In genomic region chr4:47601301-47602070, GRCm38 (mm10) we compare ENCODE assay signal across 18 mouse cellular contexts.
DNase-seq lines count a peak whose midpoint lies in the region; ATAC-seq and TF ChIP-seq lines count a peak whose summit lies in the region.
"Had no signal": no experiment of that assay in that cellular context is flagged by ENCODE, and none has a peak within 500 bp of the region (broad histone marks: within the 10 kb centered on the region; RNA-seq: fewer than 3 reads in every experiment).

No protein-coding gene starts in this region.

- ATAC-seq in kidney, embryonic 14.5 days (ENCODE audit: low FRiP score, low TSS enrichment): no peak
- no peak for ATAC-seq in liver, postnatal 0 days
- ATAC-seq: CD4-positive, CD25-positive, alpha-beta regulatory T cell, adult 4 months; forebrain, embryonic 15.5 days; hindbrain, postnatal 0 days had no signal

- H3K4me3 ChIP-seq in kidney, adult 2 months (ENCODE audit: insufficient read depth, low read depth, low read length): no peak overlapping the region
- no peak overlapping the region for H3K4me3 ChIP-seq in kidney, embryonic 14.5 days (ENCODE audit: low read length)
- H3K4me3 ChIP-seq in liver, postnatal 0 days (ENCODE audit: low read depth, low read length): no peak overlapping the region
- no peak overlapping the region for H3K4me3 ChIP-seq in limb, embryonic 10.5 days
- H3K4me3 ChIP-seq: forebrain, embryonic 15.5 days; heart, embryonic 10.5 days; hindbrain, embryonic 13.5 days; kidney, embryonic 15.5 days had no signal

- H3K4me1 ChIP-seq in kidney, adult 2 months (ENCODE audit: control insufficient read depth, insufficient read depth, low read length): no peaks in the 10 kb centered on the region
- peaks cover 5% of the 10 kb centered on the region for H3K4me1 ChIP-seq in kidney, embryonic 14.5 days (ENCODE audit: control insufficient read depth, insufficient read depth, low read length)
- H3K4me1 ChIP-seq in liver, postnatal 0 days (ENCODE audit: insufficient read depth): no peaks in the 10 kb centered on the region
- peaks cover 20% of the 10 kb centered on the region for H3K4me1 ChIP-seq in limb, embryonic 10.5 days

- H3K9ac ChIP-seq in kidney, embryonic 14.5 days (ENCODE audit: low read depth, low read length): no peak overlapping the region
- no peak overlapping the region for H3K9ac ChIP-seq in liver, postnatal 0 days (replicated peaks)
- H3K9ac ChIP-seq: forebrain, embryonic 15.5 days; hindbrain, embryonic 13.5 days; kidney, embryonic 15.5 days had no signal

- H3K27ac ChIP-seq in kidney, adult 2 months (ENCODE audit: insufficient read depth, low read depth, low read length): no peak overlapping the region
- H3K27ac ChIP-seq in kidney, embryonic 14.5 days (ENCODE audit: low read depth, low read length): no peak overlapping the region
- H3K27ac ChIP-seq in liver, postnatal 0 days (ENCODE audit: low read depth): no peak overlapping the region
- H3K27ac ChIP-seq in limb, embryonic 10.5 days: no peak overlapping the region
- H3K27ac ChIP-seq: forebrain, embryonic 15.5 days; hindbrain, embryonic 13.5 days; hindbrain, postnatal 0 days; kidney, embryonic 15.5 days had no signal

- no peak for TF ChIP-seq CTCF in kidney, adult 2 months (conservative IDR thresholded peaks at IDR 0.05; ENCODE audit: insufficient read depth, insufficient read length, low read depth, low read length)
- no peak for TF ChIP-seq CTCF in liver, postnatal 0 days (IDR thresholded peaks at IDR 0.05; ENCODE audit: low read depth)

- no peak for TF ChIP-seq POLR2A in kidney, adult 2 months (IDR thresholded peaks at IDR 0.05; ENCODE audit: low read depth, low read length)

- no peak overlapping the region for H3K4me2 ChIP-seq in kidney, embryonic 14.5 days (replicated peaks; ENCODE audit: low read depth, low read length)
- H3K4me2 ChIP-seq in liver, postnatal 0 days (ENCODE audit: low read depth, low read length): no peak overlapping the region
- H3K4me2 ChIP-seq: forebrain, embryonic 15.5 days; hindbrain, embryonic 13.5 days; kidney, embryonic 15.5 days had no signal

- H3K9me3 ChIP-seq in kidney, embryonic 14.5 days (ENCODE audit: control insufficient read depth, low read length): no peaks in the 10 kb centered on the region
- no peaks in the 10 kb centered on the region for H3K9me3 ChIP-seq in liver, postnatal 0 days (ENCODE audit: low read length)
- no peaks in the 10 kb centered on the region for H3K9me3 ChIP-seq in limb, embryonic 10.5 days (replicated peaks)
- H3K9me3 ChIP-seq: forebrain, embryonic 15.5 days; heart, embryonic 10.5 days; hindbrain, embryonic 13.5 days; kidney, embryonic 15.5 days had no signal

- intact Hi-C loops in gastrocnemius, postnatal 14 days (cut with DNase I; ENCODE audit: low total_unique reads): no loop called here

- H3K36me3 ChIP-seq in kidney, adult 2 months (ENCODE audit: control insufficient read depth, insufficient read depth, low read length): no peaks in the 10 kb centered on the region
- no peaks in the 10 kb centered on the region for H3K36me3 ChIP-seq in kidney, embryonic 14.5 days (ENCODE audit: control insufficient read depth, insufficient read depth, low read length)
- H3K36me3 ChIP-seq in liver, postnatal 0 days (replicated peaks; ENCODE audit: insufficient read depth, low read length): no peaks in the 10 kb centered on the region
- no peaks in the 10 kb centered on the region for H3K36me3 ChIP-seq in limb, embryonic 10.5 days
- H3K36me3 ChIP-seq: forebrain, embryonic 15.5 days; heart, embryonic 10.5 days; hindbrain, embryonic 13.5 days; kidney, embryonic 15.5 days had no signal

- 66% methylated on average over 10 of the region's 10 CpGs for WGBS in kidney, adult 2 months
- 74% methylated on average over 10 of the region's 10 CpGs for WGBS in kidney, embryonic 14.5 days
- 73% methylated on average over 10 of the region's 10 CpGs for WGBS in liver, postnatal 0 days (ENCODE audit: insufficient replicate concordance)
- 86% methylated on average over 10 of the region's 10 CpGs for WGBS in limb, embryonic 10.5 days

- no peak for TF ChIP-seq EP300 in liver, postnatal 0 days (IDR thresholded peaks at IDR 0.05; ENCODE audit: low read depth)

- DNase-seq in kidney, adult 2 months: peak; percentile 34
- DNase-seq in NIH3T3 (ENCODE audit: low read depth): peak; percentile 59
- DNase-seq in gastrocnemius, postnatal 14 days: peak; percentile 42
- DNase-seq in liver, postnatal 0 days: no peak
- DNase-seq in limb, embryonic 10.5 days (ENCODE audit: low spot score): no peak
- DNase-seq in neural tube, embryonic 10.5 days (ENCODE audit: extremely low spot score, low spot score): no peak
- DNase-seq: adrenal gland, adult 8-10 months; B cell, adult 2 months; heart, adult 18-20 months; heart, postnatal 14 days; kidney, adult 11 months had no signal

- no peaks in the 10 kb centered on the region for H3K27me3 ChIP-seq in kidney, adult 2 months (replicated peaks; ENCODE audit: control insufficient read depth, insufficient read depth, low read length)
- no peaks in the 10 kb centered on the region for H3K27me3 ChIP-seq in kidney, embryonic 14.5 days (ENCODE audit: control insufficient read depth, insufficient read depth, low read length)
- H3K27me3 ChIP-seq in liver, postnatal 0 days (ENCODE audit: insufficient read depth, low read length): no peaks in the 10 kb centered on the region
- 0 out of 2 replicates have a peak, but pooled peaks cover 8% of the 10 kb centered on the region for H3K27me3 ChIP-seq in limb, embryonic 10.5 days (ENCODE audit: low read depth, poor library complexity, severe bottlenecking)
- H3K27me3 ChIP-seq: forebrain, embryonic 15.5 days; hindbrain, embryonic 13.5 days; kidney, embryonic 15.5 days had no signal

Comparison
In these comparisons a context has a peak if more than half of its experiments do, and no peak if none do; other contexts are left out.
1. DNase-seq: peak in kidney, adult 2 months (single experiment), NIH3T3 (single experiment) and gastrocnemius, postnatal 14 days (single experiment); none in liver, postnatal 0 days (single experiment), limb, embryonic 10.5 days (single experiment) and neural tube, embryonic 10.5 days (single experiment).